Mouse (Mus musculus) CH12.LX (cell line): ENCODE data around the gene Eno4. TPM values are rescaled to one million over a fixed set of nuclear protein-coding genes. Genes with fewer than 3 reads are reported as not detected.

Experiments
- DNase-seq: peaks from one replicate; pipeline ENCODE4 v3.0.0-alpha.2; 2013; ENCODE audit errors: extremely low read depth
- H3K27ac ChIP-seq: 2 replicates; pipeline ENCODE4 v1.5.1; 2012; ENCODE audit warnings: low read depth, mild to moderate bottlenecking, control low read depth, moderate library complexity; ENCODE audit not compliant: insufficient read depth
- H3K27me3 ChIP-seq: replicated peaks from 2 replicates; pipeline ENCODE3; 2012; ENCODE audit warnings: inconsistent platforms
- H3K36me3 ChIP-seq, 2 experiments: replicated peaks in 1 of 2; 2 replicates each; pipeline versions ENCODE3 to v1.6.1; 2012; ENCODE audit warnings: inconsistent platforms in 1 of 2, low read length in 1 of 2, mild to moderate bottlenecking in 1 of 2, mixed read lengths in 1 of 2, moderate library complexity in 1 of 2; ENCODE audit not compliant: control insufficient read depth in 1 of 2, insufficient read depth in 1 of 2
- H3K4me1 ChIP-seq, 2 experiments: 2 replicates each; pipeline ENCODE4 v1.6.1; 2012; ENCODE audit warnings: inconsistent platforms in 1 of 2, moderate library complexity in 1 of 2; ENCODE audit not compliant: insufficient read depth in 2 of 2, control insufficient read depth in 1 of 2
- H3K4me2 ChIP-seq: 2 replicates; pipeline ENCODE4 v1.6.1; 2012; ENCODE audit warnings: low read depth, mild to moderate bottlenecking, control low read depth; ENCODE audit not compliant: poor library complexity, insufficient read depth, severe bottlenecking
- H3K4me3 ChIP-seq, 3 experiments: fragments of 150-350 bp in 1 of 3; sonication (generic) in 1 of 3; replicated peaks in 1 of 3; 2 replicates each; pipeline versions ENCODE3 to v1.5.1; 2011 to 2012; ENCODE audit warnings: low read depth in 2 of 3, low read length in 2 of 3, mild to moderate bottlenecking in 2 of 3, moderate library complexity in 2 of 3, control low read depth in 1 of 3, improper control_type of control experiment in 1 of 3, inconsistent platforms in 1 of 3, mixed read lengths in 1 of 3; ENCODE audit not compliant: poor library complexity in 1 of 3
- H3K79me2 ChIP-seq: replicated peaks from 2 replicates; pipeline ENCODE4 v1.6.1; 2012; ENCODE audit warnings: mild to moderate bottlenecking, moderate library complexity; ENCODE audit not compliant: control insufficient read depth, poor library complexity, insufficient read depth, severe bottlenecking; ENCODE audit errors: extremely low read depth
- H3K9ac ChIP-seq: 2 replicates; pipeline ENCODE4 v1.6.1; 2012; ENCODE audit warnings: low read depth, mild to moderate bottlenecking, control low read depth, moderate library complexity; ENCODE audit not compliant: insufficient read depth
- H3K9me3 ChIP-seq: replicated peaks from 2 replicates; pipeline ENCODE3; 2012; ENCODE audit warnings: low read length, inconsistent platforms, mixed read lengths
- ETS1 ChIP-seq: conservative IDR thresholded peaks from 2 replicates; pipeline ENCODE4 v1.6.1; 2012; ENCODE audit warnings: low read depth, mild to moderate bottlenecking, inconsistent platforms, low read length, improper control_type of control experiment, moderate library complexity
- GABPA ChIP-seq: IDR thresholded peaks from 2 replicates; pipeline ENCODE4 v1.6.1; 2012; ENCODE audit warnings: low read depth, low read length, improper control_type of control experiment, inconsistent platforms; ENCODE audit not compliant: insufficient replicate concordance
- HCFC1 ChIP-seq: IDR thresholded peaks from 2 replicates; pipeline ENCODE4 v1.6.1; 2012; ENCODE audit warnings: low read depth, mild to moderate bottlenecking, inconsistent platforms, low read length, improper control_type of control experiment
- IRF4 ChIP-seq: IDR thresholded peaks from 2 replicates; pipeline ENCODE4 v1.6.1; 2014; ENCODE audit warnings: low read depth, mild to moderate bottlenecking, inconsistent platforms, low read length, improper control_type of control experiment
- JUND ChIP-seq: conservative IDR thresholded peaks from 2 replicates; pipeline ENCODE4 v1.6.1; 2011; ENCODE audit warnings: low read depth, low read length, improper control_type of control experiment
- KAT2A ChIP-seq: IDR thresholded peaks from 2 replicates; pipeline ENCODE4 v1.6.1; 2012; ENCODE audit warnings: low read length, improper control_type of control experiment, inconsistent platforms; ENCODE audit not compliant: insufficient replicate concordance
- MAX ChIP-seq: IDR thresholded peaks from 2 replicates; pipeline ENCODE4 v1.6.1; 2011; ENCODE audit warnings: low read length, improper control_type of control experiment
- MEF2A ChIP-seq: IDR thresholded peaks from 2 replicates; pipeline ENCODE4 v1.6.1; 2014; ENCODE audit warnings: low read depth, mild to moderate bottlenecking, inconsistent platforms, low read length, improper control_type of control experiment, borderline replicate concordance
- MXI1 ChIP-seq: IDR thresholded peaks from 2 replicates; pipeline ENCODE4 v1.6.1; 2011; ENCODE audit warnings: mild to moderate bottlenecking, low read depth, low read length, improper control_type of control experiment
- NRF1 ChIP-seq: IDR thresholded peaks from 2 replicates; pipeline ENCODE4 v1.6.1; 2014; ENCODE audit warnings: low read depth, mild to moderate bottlenecking, inconsistent platforms, low read length, improper control_type of control experiment, moderate library complexity
- PAX5 ChIP-seq: IDR thresholded peaks from 2 replicates; pipeline ENCODE4 v1.6.1; 2012; ENCODE audit warnings: low read length, inconsistent platforms, mixed read lengths
- SIN3A ChIP-seq: IDR thresholded peaks from 2 replicates; pipeline ENCODE4 v1.6.1; 2012; ENCODE audit warnings: low read length, improper control_type of control experiment, inconsistent platforms
- dilution Hi-C: fragments of 300-500 bp; cut with MboI; formaldehyde crosslinking; loops from 2 replicates; pipeline ENCODE4 v1.14.3; 2020; ENCODE audit warnings: low sequenced_read_pairs; ENCODE audit not compliant: extremely low pct_unique_long_range_greater_than_20kb, extremely low pct_ligation_motif_present
- in situ Hi-C: fragments of 300-500 bp; cut with MboI; formaldehyde crosslinking; loops from 3 replicates; pipeline ENCODE4 v1.14.3; 2019; ENCODE audit warnings: low sequenced_read_pairs, low pct_ligation_motif_present, low pct_unique_long_range_greater_than_20kb, mixed read lengths
- polyA plus RNA-seq: library from polyadenylated mRNA; unstranded; fragments of >175 nt; gene quantifications from 2 replicates; pipeline ENCODE4 v1.2.1, GENCODE M21; 2012; ENCODE audit warnings: low read depth; ENCODE audit not compliant: insufficient read length
- total RNA-seq, 2 experiments: library from RNA; depleted of rRNA; stranded (reverse); fragments of 300-350 nt in 1 of 2; fragments of >200 nt in 1 of 2; gene quantifications; 2 replicates each; pipeline ENCODE4 v1.2.3; 2012 to 2014

Gene Eno4
- total and polyA plus RNA-seq, 3 experiments: 0.25 to 1.6 (median 1.2) TPM

- in situ Hi-C loops (loop anchor here (10.0 kb wide), 1 partner anchor 49 kb away; no protein-coding TSS in a partner anchor), dilution Hi-C loops (no loop called here)
- H3K4me1 ChIP-seq: peaks cover 7 to 25% of the 10 kb centered on the region in 2 experiments
- no peak overlapping the region for H3K27ac ChIP-seq
- H3K4me3 ChIP-seq: no peak overlapping the region
- H3K9me3 ChIP-seq: no peaks in the 10 kb centered on the region
- H3K4me2 ChIP-seq: no peak overlapping the region
- H3K36me3 ChIP-seq: peaks cover 12 to 65% of the 10 kb centered on the region in 2 experiments
- no peak for DNase-seq
- no peak overlapping the region for H3K9ac ChIP-seq
- H3K79me2 ChIP-seq: no peaks in the 10 kb centered on the region
- H3K27me3 ChIP-seq: no peaks in the 10 kb centered on the region
- TF ChIP-seq MEF2A (no peak), JUND (no peak), HCFC1 (no peak), KAT2A (no peak), SIN3A (no peak), MAX (no peak), MXI1 (no peak), GABPA (no peak), IRF4 (no peak)
Observed at GRCm38 (mm10) chr19:58974126-58974525, 30.9 kb downstream of the Eno4 start.

GRCm38 (mm10) chr19:58975216-58975863 is 32.1 kb downstream of the Eno4 start:
- TF ChIP-seq IRF4 (no peak), KAT2A (no peak), PAX5 (no peak), MXI1 (no peak), ETS1 (no peak), NRF1 (no peak)
- in situ Hi-C loops (loop anchor here (10.0 kb wide), 1 partner anchor 51 kb away; no protein-coding TSS in a partner anchor), dilution Hi-C loops (no loop called here)

More at GRCm38 (mm10) chr19:58975216-58975863, 32.1 kb downstream of the Eno4 start:
- H3K27ac ChIP-seq: no peak overlapping the region
- H3K36me3 ChIP-seq: peaks cover 12 to 65% of the 10 kb centered on the region in 2 experiments
- H3K9ac ChIP-seq: no peak overlapping the region
- H3K4me3 ChIP-seq: no peak overlapping the region
- H3K27me3 ChIP-seq: no peaks in the 10 kb centered on the region
- H3K9me3 ChIP-seq: no peaks in the 10 kb centered on the region
- H3K4me1 ChIP-seq: peaks cover 7 to 32% of the 10 kb centered on the region in 2 experiments
- no peak overlapping the region for H3K4me2 ChIP-seq
- no peak for DNase-seq
- H3K79me2 ChIP-seq: no peaks in the 10 kb centered on the region
